Mouse (Mus musculus) stomach, postnatal 0 days (tissue): ENCODE results near the gene BC030867. TPM values are rescaled to one million over a fixed set of nuclear protein-coding genes. Genes with fewer than 3 reads are reported as not detected.

ENCODE experiments used
- ATAC-seq: fragments of 200-750 bp; cut with Nextera tagmentation; 2 replicates; pipeline ENCODE4 v1.8.0; 2017; ENCODE audit not compliant: low FRiP score, low TSS enrichment
- DNase-seq: peaks from one replicate; pipeline ENCODE4 v3.0.0-alpha.2; 2016; ENCODE audit warnings: low spot score
- H3K27ac ChIP-seq: fragments of 300-500 bp; sonication (generic); replicated peaks from 2 replicates; pipeline ENCODE4 v1.5.1; 2014; ENCODE audit warnings: mild to moderate bottlenecking, control low read depth
- H3K27me3 ChIP-seq: fragments of 300-500 bp; sonication (generic); 2 replicates; pipeline ENCODE4 v1.6.1; 2014; ENCODE audit warnings: low read length; ENCODE audit not compliant: control insufficient read depth, insufficient read depth
- H3K36me3 ChIP-seq: fragments of 300-500 bp; sonication (generic); 2 replicates; pipeline ENCODE4 v1.6.1; 2014; ENCODE audit warnings: low read length, mixed read lengths; ENCODE audit not compliant: control insufficient read depth, insufficient read depth
- H3K4me1 ChIP-seq: fragments of 300-500 bp; sonication (generic); replicated peaks from 2 replicates; pipeline ENCODE4 v1.6.1; 2014; ENCODE audit warnings: antibody characterized with exemption; ENCODE audit not compliant: control insufficient read depth, insufficient read depth
- H3K4me2 ChIP-seq: fragments of 300-500 bp; sonication (generic); replicated peaks from 2 replicates; pipeline ENCODE4 v1.6.1; 2014; ENCODE audit warnings: low read depth, mild to moderate bottlenecking, control low read depth, moderate library complexity
- H3K4me3 ChIP-seq: fragments of 300-500 bp; sonication (generic); 2 replicates; pipeline ENCODE4 v1.5.1; 2014; ENCODE audit warnings: low read depth, low read length, control low read depth
- H3K9ac ChIP-seq: fragments of 300-500 bp; sonication (generic); 2 replicates; pipeline ENCODE4 v1.6.1; 2014; ENCODE audit warnings: mild to moderate bottlenecking, low read length, control low read depth, mixed read lengths
- H3K9me3 ChIP-seq: fragments of 300-500 bp; sonication (generic); 2 replicates; pipeline ENCODE4 v1.6.1; 2016; ENCODE audit warnings: low read length; ENCODE audit not compliant: control insufficient read depth
- CTCF ChIP-seq: IDR thresholded peaks from 2 replicates; pipeline ENCODE4 v1.5.1; 2016; ENCODE audit warnings: antibody characterized with exemption, low read depth, mild to moderate bottlenecking, moderate library complexity
- EP300 ChIP-seq: optimal IDR thresholded peaks from 2 replicates; pipeline ENCODE3; 2016; ENCODE audit warnings: antibody characterized with exemption
- WGBS: fragments of 180-500 bp; shearing (Covaris S2); extraction: QIAGEN DNeasy Blood & Tissue Kit; methylation state at CpG from one replicate; pipeline ENCODE4 v1.1.7; 2014; 5-methylcytosine and 5-hydroxymethylcytosine counted together
- polyA plus RNA-seq: library from polyadenylated mRNA; unstranded; fragments of >200 nt; fragmentation: Nextera tagmentation; extraction: Ambion mirVana; gene quantifications from 2 replicates; pipeline ENCODE4 v1.2.1, GENCODE M21; 2015

The BC030867 gene
- 2.2 and 2.7 TPM in 2 replicates for polyA plus RNA-seq

GRCm38 (mm10) chr11:102248630-102249230, at the start of gene BC030867:
Gene BC030867 (plus strand): TSS chr11:102248882.
- Histone ChIP-seq H3K9ac (peak within 1 kb of the TSS; percentile 57), H3K27ac (no peak within 1 kb of the TSS), H3K4me2 (peak within 1 kb of the TSS; percentile 96), H3K4me1 (peaks cover 3% of the 10 kb centered on the region; the same call in 1 of the 2 replicates), H3K27me3 (no peaks in the 10 kb centered on the region), H3K4me3 (peak within 1 kb of the TSS; percentile 62), H3K36me3 (no peaks in the 10 kb centered on the region), H3K9me3 (no peaks in the 10 kb centered on the region)
- peak; percentile 94 for DNase-seq
- TF ChIP-seq EP300 = no peak
- TF ChIP-seq CTCF = peak; percentile 85
- under 1% methylated on average over 41 of the region's 41 CpGs for WGBS
- ATAC-seq = peak; percentile 62

- WGBS = 52% methylated on average over 9 of the region's 9 CpGs
- ATAC-seq (no peak), DNase-seq (peak; percentile 11)
- TF ChIP-seq EP300 (no peak), CTCF (no peak)
- no peak overlapping the region for H3K4me2 ChIP-seq
- no peaks in the 10 kb centered on the region for H3K4me1 ChIP-seq
- no peak overlapping the region for H3K4me3 ChIP-seq
- no peaks in the 10 kb centered on the region for H3K27me3 ChIP-seq
- H3K27ac ChIP-seq = no peak overlapping the region
- H3K9ac ChIP-seq = no peak overlapping the region
- H3K9me3 ChIP-seq = no peaks in the 10 kb centered on the region
- peaks cover 51% of the 10 kb centered on the region for H3K36me3 ChIP-seq
These were observed 48.8 kb upstream of the BC030867 start for GRCm38 (mm10) chr11:102199856-102200255.

- Histone ChIP-seq H3K9me3 (no peaks in the 10 kb centered on the region), H3K4me1 (no peaks in the 10 kb centered on the region), H3K4me2 (no peak overlapping the region), H3K27ac (no peak overlapping the region), H3K9ac (no peak overlapping the region), H3K27me3 (no peaks in the 10 kb centered on the region), H3K4me3 (no peak overlapping the region), H3K36me3 (peaks cover 51% of the 10 kb centered on the region)
- 68% methylated on average over 12 of the region's 12 CpGs for WGBS
- ATAC-seq (peak; percentile 27; the same call in 1 of the 2 replicates), DNase-seq (peak; percentile 18)
- no peak for TF ChIP-seq EP300
- TF ChIP-seq CTCF = peak; percentile 57
These were observed 47.3 kb upstream of the BC030867 start for GRCm38 (mm10) chr11:102201408-102201821.

DNA sequence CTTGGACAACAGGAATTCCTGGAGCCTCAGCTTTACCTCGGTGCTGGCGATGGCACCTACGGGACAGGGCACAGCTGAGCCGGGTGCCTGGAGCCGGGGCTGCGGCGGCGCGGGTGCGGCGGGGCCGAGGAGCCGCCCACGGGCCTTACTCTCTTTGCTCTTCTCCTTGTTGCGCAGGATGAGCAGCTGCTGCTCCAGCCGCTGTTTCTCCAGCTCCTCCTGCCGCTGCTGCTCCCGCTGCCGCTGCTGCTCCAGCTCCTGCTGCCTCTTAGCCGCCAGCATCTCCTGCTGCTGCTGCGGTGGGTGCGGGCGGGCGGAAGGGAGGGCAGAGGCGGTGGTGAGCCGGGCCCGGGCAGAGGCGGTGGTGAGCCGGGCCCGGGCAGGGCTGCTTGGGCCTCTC, 42.2 kb upstream of the BC030867 start:
- H3K9me3 ChIP-seq = no peaks in the 10 kb centered on the region
- no peak overlapping the region for H3K4me2 ChIP-seq
- TF ChIP-seq CTCF (no peak), EP300 (no peak)
- no peak overlapping the region for H3K9ac ChIP-seq
- H3K4me3 ChIP-seq = no peak overlapping the region
- no peaks in the 10 kb centered on the region for H3K27me3 ChIP-seq
- H3K27ac ChIP-seq = no peak overlapping the region
- peaks cover 32% of the 10 kb centered on the region for H3K36me3 ChIP-seq
- 79% methylated on average over 29 of the region's 30 CpGs for WGBS
- no peak for DNase-seq
- ATAC-seq = no peak
- peaks cover 3% of the 10 kb centered on the region; the same call in 1 of the 2 replicates for H3K4me1 ChIP-seq

- no peak for ATAC-seq
- Histone ChIP-seq H3K4me1 (peaks cover 3% of the 10 kb centered on the region; the same call in 1 of the 2 replicates), H3K9me3 (no peaks in the 10 kb centered on the region), H3K27me3 (no peaks in the 10 kb centered on the region), H3K36me3 (peaks cover 19% of the 10 kb centered on the region), H3K27ac (peak overlapping the region; percentile 40), H3K9ac (no peak overlapping the region), H3K4me3 (no peak overlapping the region), H3K4me2 (no peak overlapping the region)
- no peak for TF ChIP-seq CTCF
- no peak for DNase-seq
- WGBS = 52% methylated on average over 11 of the region's 11 CpGs
These were observed 40.6 kb upstream of the BC030867 start for GRCm38 (mm10) chr11:102207825-102208777.
